Mouse (Mus musculus) right cerebral cortex, postnatal 4 days (tissue): ENCODE measurements around the gene Smyd5.

Experiments used
- DNase-seq: peaks from one replicate; pipeline ENCODE4 v3.0.0-alpha.2; 2022

Gene Smyd5

GRCm38 (mm10) chr6:85431842-85432431, at the start of gene Smyd5:
Gene Smyd5 (plus strand): TSS chr6:85431989.
- DNase-seq: peak; percentile 84

- DNase-seq: no peak
These were observed 49.0 kb upstream of the Smyd5 start for GRCm38 (mm10) chr6:85382791-85383190.

- no peak for DNase-seq
These were observed 43.2 kb upstream of the Smyd5 start for GRCm38 (mm10) chr6:85388608-85389007.

GRCm38 (mm10) chr6:85391803-85392202, 40.0 kb upstream of the Smyd5 start:
- DNase-seq: peak; percentile 80

- DNase-seq: no peak
These were observed 36.4 kb upstream of the Smyd5 start for GRCm38 (mm10) chr6:85395360-85395759.

- DNase-seq: no peak
These were observed 34.6 kb upstream of the Smyd5 start for GRCm38 (mm10) chr6:85397165-85397564.

- no peak for DNase-seq
These were observed 32.1 kb upstream of the Smyd5 start for GRCm38 (mm10) chr6:85399715-85400114.

- DNase-seq: no peak
These were observed 29.2 kb upstream of the Smyd5 start for GRCm38 (mm10) chr6:85402613-85403012.

- no peak for DNase-seq
These were observed 28.8 kb upstream of the Smyd5 start for GRCm38 (mm10) chr6:85403039-85403438.

GRCm38 (mm10) chr6:85409003-85409402, 22.8 kb upstream of the Smyd5 start:
- DNase-seq: peak; percentile 29

GRCm38 (mm10) chr6:85410771-85411273, 21.0 kb upstream of the Smyd5 start:
- peak; percentile 75 for DNase-seq

GRCm38 (mm10) chr6:85415829-85416228, 16.0 kb upstream of the Smyd5 start:
- no peak for DNase-seq

- DNase-seq: no peak
These were observed 12.6 kb upstream of the Smyd5 start for GRCm38 (mm10) chr6:85419150-85419549.

GRCm38 (mm10) chr6:85423836-85424379, 7.9 kb upstream of the Smyd5 start, which contains the start of gene Noto:
Gene Noto (plus strand): TSS chr6:85423886.
- DNase-seq: no peak

GRCm38 (mm10) chr6:85431274-85431841, 431 bp upstream of the Smyd5 start:
- DNase-seq: no peak

- no peak for DNase-seq
These were observed 2.1 kb downstream of the Smyd5 start for GRCm38 (mm10) chr6:85433865-85434264.

- no peak for DNase-seq
These were observed 4.4 kb downstream of the Smyd5 start for GRCm38 (mm10) chr6:85436204-85436603.

- no peak for DNase-seq
These were observed 4.8 kb downstream of the Smyd5 start for GRCm38 (mm10) chr6:85436631-85437030.

GRCm38 (mm10) chr6:85441142-85441541, 9.4 kb downstream of the Smyd5 start:
- DNase-seq: no peak

- DNase-seq: no peak
These were observed 11.9 kb downstream of the Smyd5 start for GRCm38 (mm10) chr6:85443488-85444233.

- no peak for DNase-seq
These were observed 12.6 kb downstream of the Smyd5 start for GRCm38 (mm10) chr6:85444266-85444965.

GRCm38 (mm10) chr6:85445286-85445685, 13.5 kb downstream of the Smyd5 start:
- DNase-seq: no peak

GRCm38 (mm10) chr6:85447351-85447750, 15.6 kb downstream of the Smyd5 start:
- DNase-seq: no peak
